Mouse (Mus musculus) midbrain, postnatal 0 days (tissue): ENCODE results near the gene Zfp207. TPM values are rescaled to one million over a fixed set of nuclear protein-coding genes. Genes with fewer than 3 reads are reported as not detected.
A peak's percentile ranks its signal among the peaks of the same experiment; 100 is the strongest.
"Not testable (repeated sequence)": the region's sequence is repeated elsewhere in the genome, so short reads cannot be mapped to it uniquely, and the experiment has no call there.

ENCODE experiments used
- ATAC-seq: fragments of 200-750 bp; cut with Nextera tagmentation; 2 replicates; pipeline ENCODE4 v1.8.0; 2017; ENCODE audit warnings: moderate number of reproducible peaks, mild to moderate bottlenecking, moderate TSS enrichment, moderate library complexity; ENCODE audit not compliant: low FRiP score
- DNase-seq: peaks from one replicate; pipeline ENCODE4 v3.0.0-alpha.2; 2015; ENCODE audit warnings: low spot score
- H3K27ac ChIP-seq: fragments of 300-500 bp; sonication (generic); 2 replicates; pipeline ENCODE4 v1.5.1; 2014; ENCODE audit warnings: low read depth, mild to moderate bottlenecking, low read length, mixed read lengths
- H3K27me3 ChIP-seq: fragments of 300-500 bp; sonication (generic); 2 replicates; pipeline ENCODE4 v1.6.1; 2014; ENCODE audit warnings: low read length, control low read depth, mixed read lengths; ENCODE audit not compliant: insufficient read depth
- H3K36me3 ChIP-seq: fragments of 300-500 bp; sonication (generic); 2 replicates; pipeline ENCODE4 v1.6.1; 2014; ENCODE audit warnings: low read length, control low read depth, mixed read lengths; ENCODE audit not compliant: insufficient read depth
- H3K4me1 ChIP-seq: fragments of 300-500 bp; sonication (generic); 2 replicates; pipeline ENCODE4 v1.6.1; 2014; ENCODE audit warnings: mild to moderate bottlenecking, control low read depth, antibody characterized with exemption, low read length, mixed read lengths; ENCODE audit not compliant: insufficient read depth
- H3K4me2 ChIP-seq: fragments of 300-500 bp; sonication (generic); 2 replicates; pipeline ENCODE4 v1.6.1; 2014; ENCODE audit warnings: low read depth, mild to moderate bottlenecking, low read length, mixed read lengths; ENCODE audit not compliant: poor library complexity, severe bottlenecking
- H3K4me3 ChIP-seq: fragments of 300-500 bp; sonication (generic); 2 replicates; pipeline ENCODE4 v1.5.1; 2014; ENCODE audit warnings: low read depth, mild to moderate bottlenecking, low read length, moderate library complexity
- H3K9ac ChIP-seq: fragments of 300-500 bp; sonication (generic); replicated peaks from 2 replicates; pipeline ENCODE4 v1.6.1; 2014; ENCODE audit warnings: mild to moderate bottlenecking, low read length, moderate library complexity, mixed read lengths; ENCODE audit not compliant: poor library complexity, severe bottlenecking
- H3K9me3 ChIP-seq: fragments of 300-500 bp; sonication (generic); 2 replicates; pipeline ENCODE4 v1.6.1; 2016; ENCODE audit warnings: low read length, control low read depth
- CTCF ChIP-seq: IDR thresholded peaks from 2 replicates; pipeline ENCODE4 v1.5.1; 2016; ENCODE audit warnings: antibody characterized with exemption, mild to moderate bottlenecking
- WGBS: fragments of 180-500 bp; shearing (Covaris S2); extraction: QIAGEN DNeasy Blood & Tissue Kit; methylation state at CpG from one replicate; pipeline ENCODE4 v1.1.7; 2014; 5-methylcytosine and 5-hydroxymethylcytosine counted together
- polyA plus RNA-seq: library from polyadenylated mRNA; unstranded; fragments of >200 nt; fragmentation: Nextera tagmentation; extraction: Ambion mirVana; gene quantifications from 2 replicates; pipeline ENCODE4 v1.2.1, GENCODE M21; 2015
- total RNA-seq: library from RNA; depleted of rRNA; stranded (reverse); fragments of >200 nt; gene quantifications from 2 replicates; pipeline ENCODE4 v1.2.3, GENCODE M21; 2014

The Zfp207 gene
- total and polyA plus RNA-seq, 2 experiments from 2014 or later, result 147 to 245 TPM

GRCm38 (mm10) chr11:80420202-80420984 is 37.3 kb downstream of the Zfp207 start:
- 51% methylated on average over 2 of the region's 2 CpGs for WGBS
- ATAC-seq, result no peak
- H3K9ac ChIP-seq, result no peak overlapping the region

GRCm38 (mm10) chr11:80421421-80422047 is 38.5 kb downstream of the Zfp207 start:
- H3K4me1 ChIP-seq, result no peaks in the 10 kb centered on the region
- WGBS, result 89% methylated on average over 7 of the region's 7 CpGs
- no peak for DNase-seq
- no peak for ATAC-seq
- H3K36me3 ChIP-seq, result no peaks in the 10 kb centered on the region
- no peak for TF ChIP-seq CTCF
- no peaks in the 10 kb centered on the region for H3K9me3 ChIP-seq
- H3K9ac ChIP-seq, result no peak overlapping the region
- no peaks in the 10 kb centered on the region for H3K27me3 ChIP-seq
- H3K4me2 ChIP-seq, result no peak overlapping the region
- no peak overlapping the region for H3K4me3 ChIP-seq
- H3K27ac ChIP-seq, result no peak overlapping the region

More at GRCm38 (mm10) chr11:80420202-80420984, 37.3 kb downstream of the Zfp207 start:
- H3K4me1 ChIP-seq, result no peaks in the 10 kb centered on the region
- H3K36me3 ChIP-seq, result no peaks in the 10 kb centered on the region
- no peaks in the 10 kb centered on the region for H3K9me3 ChIP-seq
- no peaks in the 10 kb centered on the region for H3K27me3 ChIP-seq
- H3K27ac ChIP-seq, result no peak overlapping the region
- H3K4me3 ChIP-seq, result no peak overlapping the region
- TF ChIP-seq CTCF, result no peak
- H3K4me2 ChIP-seq, result no peak overlapping the region
- DNase-seq, result no peak

GRCm38 (mm10) chr11:80424691-80425090 is 41.6 kb downstream of the Zfp207 start:
- Histone ChIP-seq H3K27me3 (no peaks in the 10 kb centered on the region), H3K9me3 (no peaks in the 10 kb centered on the region), H3K4me1 (no peaks in the 10 kb centered on the region), H3K4me2 (no peak overlapping the region), H3K27ac (no peak overlapping the region), H3K4me3 (no peak overlapping the region), H3K36me3 (no peaks in the 10 kb centered on the region), H3K9ac (no peak overlapping the region)
- WGBS, result 86% methylated on average over 2 of the region's 2 CpGs
- ATAC-seq (no peak), DNase-seq (no peak)
- no peak for TF ChIP-seq CTCF

GRCm38 (mm10) chr11:80425247-80425778 is 42.2 kb downstream of the Zfp207 start:
- ATAC-seq, result no peak
- TF ChIP-seq CTCF, result peak; percentile 3; the same call in 1 of the 2 replicates

GRCm38 (mm10) chr11:80426029-80426813 is 43.1 kb downstream of the Zfp207 start:
- not testable (repeated sequence) for H3K4me3 ChIP-seq, H3K9me3 ChIP-seq, H3K27me3 ChIP-seq, H3K4me2 ChIP-seq, H3K4me1 ChIP-seq, H3K27ac ChIP-seq, H3K9ac ChIP-seq, ATAC-seq, DNase-seq, H3K36me3 ChIP-seq
- 80% methylated on average over 16 of the region's 16 CpGs for WGBS

More at GRCm38 (mm10) chr11:80425247-80425778, 42.2 kb downstream of the Zfp207 start:
- Histone ChIP-seq H3K27ac (no peak overlapping the region), H3K9ac (no peak overlapping the region), H3K9me3 (no peaks in the 10 kb centered on the region), H3K4me1 (no peaks in the 10 kb centered on the region), H3K36me3 (no peaks in the 10 kb centered on the region), H3K4me2 (no peak overlapping the region), H3K27me3 (no peaks in the 10 kb centered on the region), H3K4me3 (no peak overlapping the region)
- 62% methylated on average over 5 of the region's 5 CpGs for WGBS
- DNase-seq, result no peak
